Mouse (Mus musculus) bone marrow macrophage, adult 2 months (primary cell): Measurements from ENCODE around the gene Aco1.

Experiments
- CTCF ChIP-seq: IDR thresholded peaks from 2 replicates; pipeline ENCODE4 v1.5.1; 2012; ENCODE audit warnings: low read depth, mild to moderate bottlenecking, low read length, moderate library complexity
- POLR2A ChIP-seq: IDR thresholded peaks from 2 replicates; pipeline ENCODE4 v1.6.1; 2012; ENCODE audit warnings: mild to moderate bottlenecking, low read depth, low read length, borderline replicate concordance

GRCm38 (mm10) chr4:40239409-40240271, 96.8 kb downstream of the Aco1 start, which contains the start of gene Ddx58:
- no peak for TF ChIP-seq CTCF
- TF ChIP-seq POLR2A, result no peak
